Mouse (Mus musculus): ENCODE measurements at regions not wholly inside any gene's neighbourhood (a gene's known extent, or its start where the extent isn't known, plus 50 kb on each side); places are given as distances from the start of the nearest gene placed in this dataset.

- DNase-seq (ENCODE audit: low spot score in 2 of 2): no peak
Observed at GRCm38 (mm10) chr3:58146762-58147161, 267.8 kb upstream of the Tsc22d2 start.

DNA sequence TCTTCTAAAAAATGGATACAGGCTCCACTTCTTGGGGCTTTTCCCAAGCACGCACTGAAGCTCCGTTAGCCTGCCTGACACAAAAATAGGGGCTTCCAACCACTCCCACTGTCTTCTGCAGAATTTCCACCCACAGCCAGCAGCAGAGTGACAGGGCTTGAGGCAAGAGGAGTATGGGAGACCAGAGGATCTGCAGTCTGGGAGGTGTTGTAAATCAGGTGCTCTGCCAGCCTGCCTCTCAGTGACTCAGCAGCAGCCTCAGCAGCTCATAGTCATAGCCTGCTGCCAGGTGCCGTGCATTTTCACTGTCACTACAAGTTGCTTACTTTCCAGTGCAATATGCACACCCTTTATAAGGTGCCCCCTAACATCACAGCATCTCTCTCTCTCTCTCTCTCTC is 261.4 kb upstream of the Tsc22d2 start:
- peak in 1 of 2 experiments; percentile 26 for DNase-seq (ENCODE audit: low spot score in 2 of 2)

DNA sequence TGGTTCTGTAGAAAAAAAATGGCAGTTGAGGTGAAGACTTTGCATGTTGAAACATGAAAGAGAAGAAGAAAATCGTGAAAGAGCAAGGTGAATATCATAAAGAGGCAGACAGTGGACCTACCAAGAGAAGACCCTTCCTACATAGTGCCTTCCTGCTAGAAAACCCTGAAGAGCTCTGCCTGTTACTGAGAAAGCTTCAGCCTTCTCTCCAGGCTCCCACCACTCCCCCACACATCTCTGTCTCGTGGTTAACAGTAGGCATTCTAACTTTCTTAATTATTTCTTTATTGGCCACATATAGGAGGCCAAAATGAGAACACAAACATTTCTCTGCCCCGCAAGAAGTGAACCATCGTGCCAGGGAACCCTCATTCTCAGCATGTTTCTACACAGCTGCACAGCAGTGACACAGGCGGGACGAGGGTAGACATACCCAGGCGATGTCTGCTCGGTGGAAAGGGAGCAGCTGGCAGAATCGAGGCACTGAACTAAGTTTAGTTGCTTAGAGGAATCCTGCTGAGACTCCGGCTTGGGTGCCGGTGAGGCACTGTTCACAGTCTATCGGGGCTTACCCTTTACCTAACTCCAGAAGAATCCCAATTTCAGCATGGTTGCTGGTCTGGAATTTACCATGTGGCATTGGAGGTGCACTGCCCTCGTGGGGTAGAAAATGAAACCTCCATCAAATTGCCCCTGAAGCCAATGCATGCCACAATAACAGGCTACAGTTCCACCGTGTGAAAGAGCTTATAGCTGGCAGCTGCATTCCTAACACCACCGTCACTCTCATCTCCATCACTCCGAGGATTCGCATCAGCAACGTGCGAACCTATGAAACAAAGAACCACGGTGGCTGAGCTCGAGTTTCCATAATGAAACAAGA is 260.4 kb upstream of the Tsc22d2 start:
- DNase-seq (ENCODE audit: low spot score in 2 of 2): no peak

GRCm38 (mm10) chr3:58159384-58159783 is 255.1 kb upstream of the Tsc22d2 start:
- DNase-seq (ENCODE audit: low spot score in 2 of 2): peak in 1 of 2 experiments; percentile 40

DNA sequence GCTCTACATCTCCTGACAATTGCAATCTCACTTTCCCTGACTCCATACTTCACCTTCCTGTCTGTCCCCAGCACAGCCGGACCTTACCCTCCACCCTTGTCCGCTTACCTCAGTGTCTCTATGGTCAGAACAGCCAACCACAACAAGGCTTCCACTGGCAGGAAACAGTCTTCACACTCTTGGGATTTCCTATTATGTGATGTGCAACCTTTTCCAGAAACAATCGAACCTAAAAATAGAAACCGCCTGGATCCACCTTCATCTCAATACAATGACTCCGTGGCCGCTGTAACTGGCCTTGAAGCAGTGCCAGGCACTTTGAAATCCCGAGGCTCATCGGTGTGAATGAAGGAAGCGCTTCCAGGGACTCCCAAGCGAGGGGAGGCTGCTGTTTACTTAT is 252.3 kb upstream of the Tsc22d2 start:
- no peak for DNase-seq (ENCODE audit: low spot score in 2 of 2)

DNA sequence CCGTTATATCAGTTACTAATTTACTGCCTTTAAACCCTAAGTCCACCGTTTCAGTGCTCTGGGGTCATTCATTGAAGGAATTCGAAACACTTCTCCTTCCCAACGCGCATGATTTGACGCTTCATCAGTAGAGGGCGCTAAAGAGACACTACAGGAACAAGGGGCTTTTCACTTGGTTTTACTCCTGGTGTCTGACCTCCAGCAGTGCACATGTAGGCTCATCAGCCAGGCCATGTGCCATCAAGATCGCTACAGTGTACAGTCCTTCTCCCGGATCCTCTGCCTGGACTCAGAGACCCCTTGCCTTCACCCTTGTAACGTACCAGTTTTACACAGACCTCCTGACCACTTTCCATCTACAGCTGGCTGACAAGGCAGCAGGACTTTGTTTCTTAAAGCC is 250.7 kb upstream of the Tsc22d2 start:
- peak; percentile 74 to 83 for DNase-seq (ENCODE audit: low spot score in 2 of 2)

DNA sequence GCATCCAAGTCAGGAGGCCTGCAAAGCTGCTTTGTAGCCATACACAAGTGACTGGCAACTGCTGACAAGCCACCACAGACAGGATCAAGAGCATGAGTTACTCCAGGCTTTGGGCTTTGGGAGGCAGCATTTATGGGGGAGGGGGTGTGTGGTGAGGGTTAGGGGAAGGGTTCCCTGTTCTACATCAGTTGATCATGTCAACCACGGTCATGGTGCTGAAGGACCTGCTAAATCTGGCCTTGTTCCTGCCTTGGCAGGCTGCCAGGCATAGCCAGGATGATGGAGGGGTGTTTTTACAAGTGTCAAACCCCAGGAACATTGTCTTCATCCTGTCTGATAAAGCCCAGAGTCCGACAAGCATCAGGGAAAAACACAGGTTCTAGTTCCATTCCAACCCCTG is 247.9 kb upstream of the Tsc22d2 start:
- DNase-seq (ENCODE audit: low spot score in 2 of 2): no peak

DNA sequence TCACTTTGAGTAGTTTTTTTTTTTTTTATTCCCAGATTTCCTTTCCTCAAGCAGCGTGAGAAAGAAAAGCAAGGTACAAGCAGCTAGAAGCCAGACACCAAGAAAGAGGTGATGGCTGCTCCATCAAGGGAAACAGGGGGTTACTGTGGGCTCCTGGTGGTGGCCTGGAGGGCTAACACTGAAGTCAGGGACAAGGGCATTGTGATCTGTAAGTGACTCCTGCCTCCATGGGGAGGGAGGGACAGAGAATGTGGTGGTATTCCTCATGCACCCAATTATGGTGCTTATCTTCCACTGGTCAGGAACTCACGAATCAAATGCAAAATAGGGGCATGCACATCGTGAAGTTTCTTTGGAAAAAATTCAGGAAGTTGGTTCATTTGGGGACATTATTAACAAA is 247.4 kb upstream of the Tsc22d2 start:
- DNase-seq (ENCODE audit: low spot score in 2 of 2): no peak

GRCm38 (mm10) chr3:58167761-58168290 is 246.7 kb upstream of the Tsc22d2 start:
- no peak for DNase-seq (ENCODE audit: low spot score in 2 of 2)

DNA sequence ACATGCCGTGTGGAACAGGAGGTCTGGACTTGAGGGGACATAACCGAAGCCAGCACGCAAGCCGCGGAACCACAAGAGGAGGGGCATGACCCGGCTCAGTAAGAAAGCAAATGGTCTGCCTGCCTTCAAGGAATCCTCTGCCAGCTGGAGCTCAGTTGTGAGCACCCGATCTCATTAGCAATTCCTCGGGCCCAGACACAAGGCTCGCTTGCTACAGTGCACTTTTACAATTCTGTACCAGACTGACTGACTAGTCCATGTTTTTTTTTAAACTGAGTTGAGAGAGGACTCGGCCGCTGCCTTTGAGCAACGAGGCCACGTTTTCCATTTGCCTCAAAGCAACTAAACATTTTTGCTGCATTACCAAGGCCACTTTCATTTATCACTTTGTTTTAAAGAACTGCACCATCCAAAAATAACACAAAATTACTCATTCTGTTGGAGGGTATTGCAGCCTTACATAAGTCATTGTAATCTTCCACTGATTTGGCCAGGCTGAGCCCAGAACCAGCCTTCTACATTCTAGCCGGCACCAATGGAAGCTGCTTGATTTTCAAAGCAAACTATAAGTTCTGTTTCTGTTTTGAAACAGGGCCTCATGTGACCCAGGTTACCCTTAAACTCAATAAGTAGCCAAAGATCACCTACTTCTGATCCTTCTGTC is 245.9 kb upstream of the Tsc22d2 start:
- DNase-seq (ENCODE audit: low spot score in 2 of 2): peak; percentile 74 to 79

DNA sequence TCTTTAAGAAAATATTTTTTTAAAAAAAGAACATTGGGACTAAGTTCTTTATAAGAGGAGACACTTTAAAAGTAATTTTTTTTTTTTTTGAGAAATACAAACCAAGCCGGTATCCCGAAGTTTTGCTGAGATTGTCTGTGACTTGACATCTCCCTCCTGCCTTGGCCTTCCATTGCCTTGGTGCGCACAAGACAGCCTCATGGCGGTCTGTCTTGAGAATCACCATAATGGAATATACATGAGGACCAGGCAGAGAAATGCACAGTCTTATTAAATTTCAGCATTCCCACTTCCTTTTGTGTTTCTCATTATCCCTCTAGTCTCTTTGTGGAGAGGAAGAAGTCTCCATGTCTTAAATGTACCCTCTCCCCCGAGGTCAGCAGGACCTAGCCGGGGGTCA is 244.7 kb upstream of the Tsc22d2 start:
- no peak for DNase-seq (ENCODE audit: low spot score in 2 of 2)

DNA sequence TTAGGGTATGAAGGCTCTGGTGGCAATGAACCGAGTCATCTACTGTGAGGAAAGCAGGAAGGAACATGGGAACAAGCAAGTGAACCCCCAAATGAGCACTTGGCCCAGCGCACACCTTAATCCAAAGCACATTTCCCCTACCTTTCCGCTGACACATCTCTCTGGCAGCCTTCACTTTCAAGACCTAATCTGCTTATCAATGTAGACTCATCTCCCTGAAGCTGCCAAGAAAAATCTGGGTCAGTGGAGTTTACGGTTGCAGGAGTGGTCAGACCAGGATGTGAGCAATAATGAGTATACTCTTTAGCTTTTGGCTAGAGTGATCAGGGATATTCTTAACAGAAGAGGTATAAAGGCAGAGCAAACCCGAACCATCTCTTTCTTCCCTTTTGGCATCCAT is 242.4 kb upstream of the Tsc22d2 start:
- DNase-seq (ENCODE audit: low spot score in 2 of 2): no peak

GRCm38 (mm10) chr3:58173821-58174220 is 240.7 kb upstream of the Tsc22d2 start:
- no peak for DNase-seq (ENCODE audit: low spot score in 2 of 2)

DNA sequence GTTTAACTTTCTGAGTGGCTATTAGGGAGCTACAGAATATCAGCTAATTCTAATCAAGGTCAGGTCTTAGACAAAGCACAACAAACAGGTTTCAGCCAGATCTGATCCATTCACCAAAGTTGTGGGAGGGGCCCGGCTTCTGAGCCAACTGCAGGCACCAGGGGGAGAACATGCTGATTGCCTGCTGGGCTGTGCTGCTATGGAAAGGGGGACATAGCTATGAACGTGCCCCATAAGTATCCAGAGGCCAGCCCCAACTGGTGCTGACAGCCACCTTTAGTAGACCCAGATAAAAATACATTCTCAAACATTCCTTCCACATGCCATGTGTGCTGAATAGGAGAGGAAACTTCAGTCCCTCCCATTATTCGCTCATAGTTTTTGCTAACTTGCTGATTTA is 232.8 kb upstream of the Tsc22d2 start:
- DNase-seq (ENCODE audit: low spot score in 2 of 2): no peak

DNA sequence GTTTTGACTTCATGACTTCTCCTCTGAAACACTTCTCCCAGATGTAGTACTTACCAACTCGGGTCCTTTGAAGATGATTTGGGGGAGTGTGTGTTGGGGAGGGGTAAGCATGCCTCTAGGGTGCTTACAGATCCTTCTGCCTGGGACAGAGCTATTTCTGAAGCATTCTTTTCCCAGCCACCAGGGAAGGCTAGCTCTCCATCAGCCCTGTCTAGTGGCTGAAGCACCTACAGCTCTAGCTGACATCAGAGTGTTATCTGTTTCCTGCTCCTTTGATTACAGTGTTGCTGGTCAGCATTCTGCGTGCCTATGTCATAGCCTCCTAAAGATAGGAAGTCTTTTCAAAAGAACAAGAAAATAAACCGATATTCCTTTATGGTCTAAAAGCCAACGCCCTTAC is 232.2 kb upstream of the Tsc22d2 start:
- DNase-seq (ENCODE audit: low spot score in 2 of 2): no peak

DNA sequence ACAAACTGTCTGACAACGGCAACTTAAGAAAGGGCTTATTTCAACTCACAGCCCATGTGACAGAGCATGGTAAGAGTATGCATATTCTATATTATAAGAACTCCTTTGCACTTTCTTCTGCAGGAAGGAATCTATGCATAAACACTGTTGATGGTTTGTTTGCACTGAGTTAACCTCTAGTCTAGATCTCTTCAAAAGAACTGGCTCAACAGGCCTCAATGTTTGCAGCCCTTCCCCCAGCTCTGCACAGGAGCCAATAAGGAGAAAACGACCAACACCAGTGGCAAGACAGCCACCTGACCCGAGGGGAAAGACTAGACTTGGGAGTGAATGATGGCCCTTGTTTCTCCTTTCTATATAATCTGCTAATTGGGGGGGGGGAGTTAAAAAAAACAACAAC is 231.2 kb upstream of the Tsc22d2 start:
- no peak for DNase-seq (ENCODE audit: low spot score in 2 of 2)

- DNase-seq (ENCODE audit: low spot score in 2 of 2): no peak
Observed at GRCm38 (mm10) chr3:58200462-58200861, 214.1 kb upstream of the Tsc22d2 start.

- DNase-seq (ENCODE audit: low spot score in 2 of 2): no peak
Observed at GRCm38 (mm10) chr3:58202816-58203215, 211.7 kb upstream of the Tsc22d2 start.

GRCm38 (mm10) chr3:58203806-58204205 is 210.7 kb upstream of the Tsc22d2 start:
- no peak for DNase-seq (ENCODE audit: low spot score in 2 of 2)

- no peak for DNase-seq (ENCODE audit: low spot score in 2 of 2)
Observed at GRCm38 (mm10) chr3:58205526-58205925, 209.0 kb upstream of the Tsc22d2 start.

DNA sequence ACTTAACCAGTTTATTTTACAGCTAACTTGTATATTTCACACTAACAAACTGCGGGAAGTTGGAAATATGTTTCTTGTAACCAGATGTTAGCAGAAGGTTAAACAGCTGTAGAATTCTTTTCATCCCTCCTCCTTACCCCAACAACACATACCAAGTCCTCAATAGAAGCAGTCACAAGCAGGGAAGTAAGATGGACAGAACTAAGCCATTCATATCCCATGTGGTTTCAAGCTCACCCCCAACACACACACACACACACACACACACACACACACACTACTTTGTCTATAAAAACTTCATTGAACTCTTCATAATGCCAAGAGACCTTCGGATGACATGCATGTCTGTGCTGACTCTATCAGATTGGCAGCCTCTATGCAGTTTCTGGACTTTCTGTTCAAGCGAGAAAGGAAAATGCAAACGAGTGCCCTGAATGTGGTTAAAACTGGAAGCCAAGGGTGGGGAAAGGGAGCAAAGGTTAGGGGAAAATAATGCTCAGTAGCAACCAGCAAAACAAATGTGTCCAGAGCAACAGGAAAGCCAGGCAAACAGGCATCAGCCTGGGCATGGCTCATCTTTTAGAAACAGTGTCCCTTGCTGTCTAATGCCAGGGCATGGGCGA is 207.6 kb upstream of the Tsc22d2 start:
- DNase-seq (ENCODE audit: low spot score in 2 of 2): no peak

DNA sequence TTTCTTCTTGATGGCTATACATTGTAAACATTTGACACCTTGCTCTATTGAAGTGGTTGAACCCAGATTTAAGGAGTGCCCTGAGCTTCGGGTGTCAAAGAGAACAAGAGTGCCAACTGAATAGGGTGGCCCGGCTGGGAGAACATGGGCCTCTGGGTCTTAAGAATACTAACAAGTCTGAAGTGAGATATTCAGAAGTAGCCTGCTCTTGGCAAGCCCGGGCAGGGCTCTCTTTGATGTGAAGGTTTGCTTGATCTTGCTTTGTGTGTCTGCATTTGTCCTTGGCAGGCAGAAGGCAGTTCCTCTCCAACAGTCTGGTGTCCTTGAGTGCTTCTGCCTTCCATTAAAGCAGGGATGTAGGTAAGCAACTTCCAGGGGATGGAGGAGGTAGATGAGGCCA is 203.5 kb upstream of the Tsc22d2 start:
- peak; percentile 55 to 60 for DNase-seq (ENCODE audit: low spot score in 2 of 2)

GRCm38 (mm10) chr3:58224696-58225095 is 189.8 kb upstream of the Tsc22d2 start:
- DNase-seq (ENCODE audit: low spot score in 2 of 2): no peak

All from right cerebral cortex, postnatal 10 days (tissue).